Comparison of ENCODE assay signal across 9 mouse cellular contexts in genomic region chr17:24015727-24016126, GRCm38 (mm10). TPM values are rescaled to one million over a fixed set of nuclear protein-coding genes. Genes with fewer than 3 reads are reported as not detected.
DNase-seq lines count a peak whose midpoint lies in the region; ATAC-seq lines count a peak whose summit lies in the region.
"Had no signal": no experiment of that assay in that cellular context is flagged by ENCODE, and none has a peak within 500 bp of the region (broad histone marks: within the 10 kb centered on the region; RNA-seq: fewer than 3 reads in every experiment).

No protein-coding gene starts in this region.

- DNase-seq in frontal cortex, postnatal 10 days (ENCODE audit: low spot score in 2 of 2), result no peak
- DNase-seq in right cerebral cortex, adult 2 months (ENCODE audit: low spot score in 2 of 2), result peak; percentile 37 to 44
- no peak for DNase-seq in right cerebral cortex, postnatal 14 days
- peak; percentile 34 for DNase-seq in forelimb bud, embryonic 11.5 days (ENCODE audit: low read depth, low spot score)
- peak; percentile 8 for DNase-seq in retina, postnatal 7 days (ENCODE audit: low read depth, low spot score)
- no peak for DNase-seq in gastrocnemius, postnatal 4 days (ENCODE audit: low spot score in 2 of 2)
- no peak for DNase-seq in right cerebral cortex, adult 18-20 months

- ATAC-seq in frontal cortex, adult (ENCODE audit: low TSS enrichment), result peak; percentile 74; the same call in 1 of the 2 replicates

RNA-seq across cellular contexts. Expression of gene Prss22, which starts 17.8 kb away (rescaled TPM):
- total RNA-seq in gastrocnemius, postnatal 4 days (2021), result not detected
- total RNA-seq: heart, postnatal 10 days had no signal

RNA-seq across cellular contexts. Expression of gene Prss27, which starts 22.2 kb away (rescaled TPM):
- not detected for total RNA-seq in gastrocnemius, postnatal 4 days (2021)
- total RNA-seq: heart, postnatal 10 days had no signal

RNA-seq across cellular contexts. Expression of gene Prss30, which starts 35.4 kb away (rescaled TPM):
- total RNA-seq in gastrocnemius, postnatal 4 days (2021), result not detected
- total RNA-seq: heart, postnatal 10 days had no signal

RNA-seq across cellular contexts. Expression of gene Kctd5, which starts 57.6 kb away (rescaled TPM):
- 10 to 100 TPM; 26.0 to 30.4 TPM for total RNA-seq in gastrocnemius, postnatal 4 days (2021)

Comparison
In these comparisons a context has a peak if more than half of its experiments do, and no peak if none do; other contexts are left out.
1. DNase-seq: peak in right cerebral cortex, adult 2 months (2 of 2), forelimb bud, embryonic 11.5 days (single experiment) and retina, postnatal 7 days (single experiment); none in frontal cortex, postnatal 10 days (0 of 2), right cerebral cortex, postnatal 14 days (single experiment), gastrocnemius, postnatal 4 days (0 of 2) and right cerebral cortex, adult 18-20 months (single experiment).